Mouse (Mus musculus) adipose tissue, adult 10 weeks (tissue): ENCODE results near the gene Trim13. TPM values are rescaled to one million over a fixed set of nuclear protein-coding genes. Genes with fewer than 3 reads are reported as not detected.

Experiments used
- polyA plus RNA-seq: library from polyadenylated mRNA; stranded (reverse); fragments of 350-450 nt; fragmentation: Illumina TruSeq; extraction: RNeasy Lipid Tissue Mini Kit (QIAGEN cat#74804); gene quantifications from one replicate; pipeline ENCODE4 v1.2.3, GENCODE M21; 2014; ENCODE audit warnings: low read depth, low replicate concordance

Gene Trim13
- 6.3 TPM for polyA plus RNA-seq

GRCm38 (mm10) chr14:61597968-61598367 is at the start of gene Trim13:
Gene Trim13 (plus strand): TSS chr14:61598247.

GRCm38 (mm10) chr14:61556289-61557147 is 41.5 kb upstream of the Trim13 start, which contains the start of gene Spryd7:
Gene Spryd7 (minus strand): TSS chr14:61556886.

GRCm38 (mm10) chr14:61607157-61607556 is 9.1 kb downstream of the Trim13 start, which contains the start of gene Kcnrg:
Gene Kcnrg (plus strand): TSS chr14:61607457.

Other genes starting within 250 kb of the Trim13 start
- gene Ebpl, start 237.8 kb upstream of the Trim13 start, polyA plus RNA-seq = 3.1 TPM
- 19.2 TPM for gene Kpna3, start 158.4 kb upstream of the Trim13 start, polyA plus RNA-seq
- gene Spryd7, start 41.4 kb upstream of the Trim13 start, polyA plus RNA-seq = 12.0 TPM
- gene Kcnrg, start 9.2 kb downstream of the Trim13 start, polyA plus RNA-seq = not detected